Mouse (Mus musculus) CH12.LX (cell line): ENCODE data around the gene Upf3b. TPM values are rescaled to one million over a fixed set of nuclear protein-coding genes. Genes with fewer than 3 reads are reported as not detected.

Experiments used
- DNase-seq: peaks from one replicate; pipeline ENCODE4 v3.0.0-alpha.2; 2013; ENCODE audit errors: extremely low read depth
- H3K27ac ChIP-seq: 2 replicates; pipeline ENCODE4 v1.5.1; 2012; ENCODE audit warnings: low read depth, mild to moderate bottlenecking, control low read depth, moderate library complexity; ENCODE audit not compliant: insufficient read depth
- H3K27me3 ChIP-seq: replicated peaks from 2 replicates; pipeline ENCODE3; 2012; ENCODE audit warnings: inconsistent platforms
- H3K36me3 ChIP-seq, 2 experiments: replicated peaks in 1 of 2; 2 replicates each; pipeline versions ENCODE3 to v1.6.1; 2012; ENCODE audit warnings: inconsistent platforms in 1 of 2, low read length in 1 of 2, mild to moderate bottlenecking in 1 of 2, mixed read lengths in 1 of 2, moderate library complexity in 1 of 2; ENCODE audit not compliant: control insufficient read depth in 1 of 2, insufficient read depth in 1 of 2
- H3K4me1 ChIP-seq, 2 experiments: 2 replicates each; pipeline ENCODE4 v1.6.1; 2012; ENCODE audit warnings: inconsistent platforms in 1 of 2, moderate library complexity in 1 of 2; ENCODE audit not compliant: insufficient read depth in 2 of 2, control insufficient read depth in 1 of 2
- H3K4me2 ChIP-seq: 2 replicates; pipeline ENCODE4 v1.6.1; 2012; ENCODE audit warnings: low read depth, mild to moderate bottlenecking, control low read depth; ENCODE audit not compliant: poor library complexity, insufficient read depth, severe bottlenecking
- H3K4me3 ChIP-seq, 3 experiments: fragments of 150-350 bp in 1 of 3; sonication (generic) in 1 of 3; replicated peaks in 1 of 3; 2 replicates each; pipeline versions ENCODE3 to v1.5.1; 2011 to 2012; ENCODE audit warnings: low read depth in 2 of 3, low read length in 2 of 3, mild to moderate bottlenecking in 2 of 3, moderate library complexity in 2 of 3, control low read depth in 1 of 3, improper control_type of control experiment in 1 of 3, inconsistent platforms in 1 of 3, mixed read lengths in 1 of 3; ENCODE audit not compliant: poor library complexity in 1 of 3
- H3K79me2 ChIP-seq: replicated peaks from 2 replicates; pipeline ENCODE4 v1.6.1; 2012; ENCODE audit warnings: mild to moderate bottlenecking, moderate library complexity; ENCODE audit not compliant: control insufficient read depth, poor library complexity, insufficient read depth, severe bottlenecking; ENCODE audit errors: extremely low read depth
- H3K9ac ChIP-seq: 2 replicates; pipeline ENCODE4 v1.6.1; 2012; ENCODE audit warnings: low read depth, mild to moderate bottlenecking, control low read depth, moderate library complexity; ENCODE audit not compliant: insufficient read depth
- H3K9me3 ChIP-seq: replicated peaks from 2 replicates; pipeline ENCODE3; 2012; ENCODE audit warnings: low read length, inconsistent platforms, mixed read lengths
- BHLHE40 ChIP-seq: IDR thresholded peaks from 2 replicates; pipeline ENCODE4 v1.6.1; 2011; ENCODE audit warnings: mild to moderate bottlenecking, low read depth, low read length, improper control_type of control experiment
- CHD1 ChIP-seq: IDR thresholded peaks from 2 replicates; pipeline ENCODE4 v1.6.1; 2012; ENCODE audit warnings: low read depth, low read length, improper control_type of control experiment, inconsistent platforms
- CHD2 ChIP-seq: IDR thresholded peaks from 2 replicates; pipeline ENCODE4 v1.6.1; 2011; ENCODE audit warnings: low read length, improper control_type of control experiment
- CTCF ChIP-seq, 2 experiments: IDR thresholded peaks in 1 of 2; conservative IDR thresholded peaks in 1 of 2; 2 replicates each; pipeline ENCODE4 v1.5.1; 2011 to 2012; ENCODE audit warnings: low read depth in 2 of 2, low read length in 2 of 2, improper control_type of control experiment in 1 of 2, inconsistent platforms in 1 of 2, mild to moderate bottlenecking in 1 of 2, moderate library complexity in 1 of 2
- E2F4 ChIP-seq: IDR thresholded peaks from 2 replicates; pipeline ENCODE4 v1.6.1; 2011; ENCODE audit warnings: low read depth, low read length, improper control_type of control experiment; ENCODE audit not compliant: insufficient replicate concordance
- ELF1 ChIP-seq: IDR thresholded peaks from 2 replicates; pipeline ENCODE4 v1.6.1; 2014; ENCODE audit warnings: low read depth, mild to moderate bottlenecking, inconsistent platforms, low read length, improper control_type of control experiment
- ETS1 ChIP-seq: conservative IDR thresholded peaks from 2 replicates; pipeline ENCODE4 v1.6.1; 2012; ENCODE audit warnings: low read depth, mild to moderate bottlenecking, inconsistent platforms, low read length, improper control_type of control experiment, moderate library complexity
- GABPA ChIP-seq: IDR thresholded peaks from 2 replicates; pipeline ENCODE4 v1.6.1; 2012; ENCODE audit warnings: low read depth, low read length, improper control_type of control experiment, inconsistent platforms; ENCODE audit not compliant: insufficient replicate concordance
- MXI1 ChIP-seq: IDR thresholded peaks from 2 replicates; pipeline ENCODE4 v1.6.1; 2011; ENCODE audit warnings: mild to moderate bottlenecking, low read depth, low read length, improper control_type of control experiment
- NELFE ChIP-seq: IDR thresholded peaks from 2 replicates; pipeline ENCODE4 v1.6.1; 2011; ENCODE audit warnings: low read depth, low read length, improper control_type of control experiment
- NRF1 ChIP-seq: IDR thresholded peaks from 2 replicates; pipeline ENCODE4 v1.6.1; 2014; ENCODE audit warnings: low read depth, mild to moderate bottlenecking, inconsistent platforms, low read length, improper control_type of control experiment, moderate library complexity
- RAD21 ChIP-seq: IDR thresholded peaks from 2 replicates; pipeline ENCODE4 v1.6.1; 2011; ENCODE audit warnings: low read depth, mild to moderate bottlenecking, low read length, improper control_type of control experiment, moderate library complexity
- RCOR1 ChIP-seq: conservative IDR thresholded peaks from 2 replicates; pipeline ENCODE4 v1.6.1; 2012; ENCODE audit warnings: low read depth, mild to moderate bottlenecking, inconsistent platforms, low read length, improper control_type of control experiment
- TCF12 ChIP-seq: IDR thresholded peaks from 2 replicates; pipeline ENCODE4 v1.6.1; 2014; ENCODE audit warnings: low read depth, mild to moderate bottlenecking, inconsistent platforms, low read length, improper control_type of control experiment
- UBTF ChIP-seq: IDR thresholded peaks from 2 replicates; pipeline ENCODE4 v1.6.1; 2012; ENCODE audit warnings: low read depth, mild to moderate bottlenecking, inconsistent platforms, low read length, improper control_type of control experiment, moderate library complexity
- USF1 ChIP-seq: IDR thresholded peaks from 2 replicates; pipeline ENCODE4 v1.6.1; 2014; ENCODE audit warnings: low read depth, mild to moderate bottlenecking, inconsistent platforms, low read length, improper control_type of control experiment
- ZC3H11A ChIP-seq: IDR thresholded peaks from 2 replicates; pipeline ENCODE4 v1.6.1; 2012; ENCODE audit warnings: low read depth, mild to moderate bottlenecking, inconsistent platforms, low read length, improper control_type of control experiment
- ZNF384 ChIP-seq: IDR thresholded peaks from 2 replicates; pipeline ENCODE4 v1.6.1; 2012; ENCODE audit warnings: low read depth, low read length, improper control_type of control experiment, inconsistent platforms
- dilution Hi-C: fragments of 300-500 bp; cut with MboI; formaldehyde crosslinking; loops from 2 replicates; pipeline ENCODE4 v1.14.3; 2020; ENCODE audit warnings: low sequenced_read_pairs; ENCODE audit not compliant: extremely low pct_unique_long_range_greater_than_20kb, extremely low pct_ligation_motif_present
- in situ Hi-C: fragments of 300-500 bp; cut with MboI; formaldehyde crosslinking; loops from 3 replicates; pipeline ENCODE4 v1.14.3; 2019; ENCODE audit warnings: low sequenced_read_pairs, low pct_ligation_motif_present, low pct_unique_long_range_greater_than_20kb, mixed read lengths
- polyA plus RNA-seq: library from polyadenylated mRNA; unstranded; fragments of >175 nt; gene quantifications from 2 replicates; pipeline ENCODE4 v1.2.1, GENCODE M21; 2012; ENCODE audit warnings: low read depth; ENCODE audit not compliant: insufficient read length
- total RNA-seq, 2 experiments: library from RNA; depleted of rRNA; stranded (reverse); fragments of 300-350 nt in 1 of 2; fragments of >200 nt in 1 of 2; gene quantifications; 2 replicates each; pipeline ENCODE4 v1.2.3; 2012 to 2014

The Upf3b gene
- total and polyA plus RNA-seq, 3 experiments = 13.4 to 57.7 (median 14.2) TPM

DNA sequence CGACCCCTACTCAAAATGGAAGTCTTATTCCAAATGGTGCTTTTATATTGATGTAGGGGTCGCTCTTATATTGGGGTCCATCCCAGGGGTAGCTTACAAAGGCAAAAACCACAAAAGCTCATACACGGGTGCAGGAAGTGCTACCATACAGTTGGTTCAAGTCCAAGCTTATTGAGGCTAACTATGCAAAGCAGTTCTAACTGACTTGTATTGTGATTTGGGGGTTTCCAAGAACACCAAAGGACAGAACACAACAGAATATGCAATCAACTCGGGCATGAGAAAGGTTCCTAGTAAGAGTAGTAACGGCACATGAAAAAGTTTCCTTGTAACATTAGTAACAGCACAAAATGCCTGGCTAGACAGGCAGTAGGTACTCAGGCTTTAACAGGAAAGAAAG, 10.1 kb upstream of the Upf3b start:
- no peak overlapping the region for H3K9ac ChIP-seq
- DNase-seq = no peak
- H3K4me2 ChIP-seq = no peak overlapping the region; the same call in 1 of the 2 replicates
- no peaks in the 10 kb centered on the region for H3K79me2 ChIP-seq
- peaks cover 3% of the 10 kb centered on the region for H3K9me3 ChIP-seq
- H3K27ac ChIP-seq = peak overlapping the region; percentile 77
- H3K36me3 ChIP-seq = no peaks in the 10 kb centered on the region
- no peaks in the 10 kb centered on the region for H3K27me3 ChIP-seq
- TF ChIP-seq USF1 = no peak
- TF ChIP-seq E2F4 = no peak
- no peak for TF ChIP-seq GABPA
- no peak for TF ChIP-seq RAD21
- TF ChIP-seq UBTF = no peak
- TF ChIP-seq BHLHE40 = 0 out of 2 replicates have a peak, but pooled peaks have one; percentile 40
- no peak for TF ChIP-seq RCOR1
- no peak for TF ChIP-seq TCF12
- TF ChIP-seq CHD1 = no peak
- no peak for TF ChIP-seq CHD2
- no peak for TF ChIP-seq CTCF (conservative IDR thresholded peaks at IDR 0.05 in 1 of 2, IDR thresholded peaks at IDR 0.05 in 1 of 2; ENCODE audit: low read depth in 2 of 2, low read length in 2 of 2)
- peak; percentile 34; the same call in 1 of the 2 replicates for TF ChIP-seq ZNF384
- peak; percentile 35; the same call in 1 of the 2 replicates for TF ChIP-seq ELF1
- 0 out of 2 replicates have a peak, but pooled peaks have one; percentile 9 for TF ChIP-seq ETS1
- TF ChIP-seq, all 38 proteins: peak for 4
- Histone ChIP-seq H3K4me1 (peaks cover 16 to 18% of the 10 kb centered on the region in 2 experiments), H3K4me3 (no peak overlapping the region)
- dilution Hi-C loops (no loop called here), in situ Hi-C loops (no loop called here)

DNA sequence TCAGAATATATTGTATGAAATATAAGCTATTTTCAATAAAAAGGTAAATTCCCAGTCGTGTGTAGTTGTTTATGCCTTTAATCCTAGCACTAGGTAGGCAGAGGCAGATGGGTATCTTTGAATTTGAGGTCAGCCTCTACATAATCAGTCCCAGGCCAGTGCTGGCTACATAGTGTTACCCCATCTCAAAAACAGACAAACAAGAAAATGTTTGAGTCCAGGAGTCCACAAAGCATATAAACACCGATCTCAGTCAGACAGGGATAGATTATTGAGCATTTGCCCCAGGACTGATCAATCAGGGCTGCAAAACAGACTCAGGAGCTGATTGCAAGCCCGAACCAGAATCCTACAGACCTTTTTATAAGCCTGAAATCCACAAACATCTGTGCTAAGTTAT, 9.5 kb upstream of the Upf3b start:
- no peak overlapping the region for H3K9ac ChIP-seq
- no peaks in the 10 kb centered on the region for H3K36me3 ChIP-seq
- H3K4me1 ChIP-seq = peaks cover 17 to 18% of the 10 kb centered on the region in 2 experiments
- no peak for DNase-seq
- TF ChIP-seq NRF1 (no peak), TCF12 (no peak), ZC3H11A (no peak), MXI1 (no peak), CHD2 (no peak), NELFE (no peak)
- dilution Hi-C loops (no loop called here), in situ Hi-C loops (no loop called here)
- peak overlapping the region; percentile 61 for H3K4me2 ChIP-seq
- H3K79me2 ChIP-seq = no peaks in the 10 kb centered on the region
- H3K4me3 ChIP-seq = no peak overlapping the region
- peaks cover 3% of the 10 kb centered on the region for H3K9me3 ChIP-seq
- H3K27ac ChIP-seq = peak overlapping the region; percentile 77
- H3K27me3 ChIP-seq = no peaks in the 10 kb centered on the region
